Mouse (Mus musculus) ES-E14 (cell line): ENCODE results near the gene Gpc6.

Source experiments
- HCFC1 ChIP-seq: IDR thresholded peaks from 2 replicates; pipeline ENCODE4 v1.6.1; 2012; ENCODE audit warnings: low read length, inconsistent platforms, borderline replicate concordance; ENCODE audit not compliant: insufficient read depth
- ZC3H11A ChIP-seq: IDR thresholded peaks from 2 replicates; pipeline ENCODE4 v1.6.1; 2012; ENCODE audit warnings: low read depth, mild to moderate bottlenecking, inconsistent platforms, low read length, borderline replicate concordance

DNA sequence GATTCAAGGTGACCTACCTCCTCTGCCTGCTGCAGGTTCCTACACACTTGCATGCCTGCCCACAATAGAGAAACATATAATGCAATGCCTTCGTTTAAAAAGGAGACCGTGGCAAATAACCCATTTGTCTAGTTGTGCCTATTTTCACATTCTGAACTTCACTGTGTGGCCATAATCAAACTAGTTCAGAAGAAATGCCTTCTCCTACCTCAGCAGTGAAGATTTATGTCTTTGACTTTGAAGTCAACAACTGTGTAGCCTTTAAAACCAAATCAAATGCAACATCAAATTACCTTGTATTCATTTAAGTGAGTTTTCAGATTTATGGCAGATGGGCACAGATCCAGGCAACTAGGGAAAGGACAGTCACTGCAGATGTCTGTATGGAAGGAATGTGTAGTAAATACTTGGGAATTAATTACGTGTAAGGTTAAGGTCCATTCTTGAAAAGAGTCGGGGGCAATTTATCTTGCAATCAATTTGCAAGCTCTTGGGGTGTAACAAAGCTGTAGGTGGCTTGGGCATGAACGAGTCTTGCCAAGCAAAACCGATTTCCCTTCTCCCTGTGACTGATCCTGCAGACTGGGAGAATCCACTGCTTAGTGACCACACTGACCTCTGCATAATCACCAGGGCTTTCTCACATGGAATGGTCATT is 494.6 kb downstream of the Gpc6 start:
- TF ChIP-seq HCFC1 (no peak), ZC3H11A (no peak)
